Mouse (Mus musculus) spleen, postnatal 4 days (tissue): Measurements from ENCODE around the gene Chdh.

ENCODE experiments used
- DNase-seq, 2 experiments: peaks; one replicate each; pipeline ENCODE4 v3.0.0; 2022; ENCODE audit warnings: low spot score in 2 of 2

The Chdh gene

GRCm38 (mm10) chr14:30011886-30012560 is 3.2 kb downstream of the Chdh start:
- DNase-seq: no peak

- DNase-seq: no peak
Observed at GRCm38 (mm10) chr14:30014487-30014886, 5.7 kb downstream of the Chdh start.

GRCm38 (mm10) chr14:30015008-30015407 is 6.2 kb downstream of the Chdh start:
- DNase-seq: no peak

GRCm38 (mm10) chr14:30016666-30017065 is 7.8 kb downstream of the Chdh start:
- DNase-seq: no peak

- DNase-seq: no peak
Observed at GRCm38 (mm10) chr14:30017794-30018462, 9.1 kb downstream of the Chdh start.

- no peak for DNase-seq
Observed at GRCm38 (mm10) chr14:30018463-30018801, 9.6 kb downstream of the Chdh start.

- DNase-seq: no peak
Observed at GRCm38 (mm10) chr14:30018846-30019245, 10.0 kb downstream of the Chdh start.

GRCm38 (mm10) chr14:30019375-30019774 is 10.6 kb downstream of the Chdh start:
- no peak for DNase-seq

- no peak for DNase-seq
Observed at GRCm38 (mm10) chr14:30019792-30020575, 11.2 kb downstream of the Chdh start.

GRCm38 (mm10) chr14:30022471-30022870 is 13.6 kb downstream of the Chdh start:
- DNase-seq: no peak

GRCm38 (mm10) chr14:30024387-30024786 is 15.6 kb downstream of the Chdh start:
- DNase-seq: no peak

GRCm38 (mm10) chr14:30027378-30027777 is 18.6 kb downstream of the Chdh start:
- DNase-seq: peak; percentile 58 to 83

GRCm38 (mm10) chr14:30033405-30033804 is 24.6 kb downstream of the Chdh start:
- DNase-seq: no peak

GRCm38 (mm10) chr14:30038431-30038830 is 29.6 kb downstream of the Chdh start:
- DNase-seq: no peak

GRCm38 (mm10) chr14:30039413-30039812 is 30.6 kb downstream of the Chdh start:
- DNase-seq: no peak

GRCm38 (mm10) chr14:30041836-30042235 is 33.0 kb downstream of the Chdh start:
- DNase-seq: no peak

- DNase-seq: no peak
Observed at GRCm38 (mm10) chr14:30043356-30043940, 34.6 kb downstream of the Chdh start.

- DNase-seq: no peak
Observed at GRCm38 (mm10) chr14:30045239-30045638, 36.4 kb downstream of the Chdh start.

- DNase-seq: no peak
Observed at GRCm38 (mm10) chr14:30045704-30046220, 36.9 kb downstream of the Chdh start.

- DNase-seq: no peak
Observed at GRCm38 (mm10) chr14:30046976-30047375, 38.2 kb downstream of the Chdh start.

- no peak for DNase-seq
Observed at GRCm38 (mm10) chr14:30048049-30048448, 39.2 kb downstream of the Chdh start.

GRCm38 (mm10) chr14:30050280-30050679 is 41.5 kb downstream of the Chdh start:
- no peak for DNase-seq
